Mouse (Mus musculus) neural tube, embryonic 14.5 days (tissue): Measurements from ENCODE around the gene Ank3. TPM values are rescaled to one million over a fixed set of nuclear protein-coding genes. Genes with fewer than 3 reads are reported as not detected.

ENCODE experiments used
- ATAC-seq: fragments of 200-750 bp; cut with Nextera tagmentation; 2 replicates; pipeline ENCODE4 v1.8.0; 2017; ENCODE audit warnings: low read depth, mild to moderate bottlenecking, moderate TSS enrichment, moderate library complexity
- H3K27ac ChIP-seq: fragments of 300-500 bp; sonication (generic); 2 replicates; pipeline ENCODE4 v1.5.1; 2014; ENCODE audit warnings: low read depth, mild to moderate bottlenecking, control low read depth, low read length, moderate library complexity, mixed read lengths
- H3K27me3 ChIP-seq: fragments of 300-500 bp; sonication (generic); 2 replicates; pipeline ENCODE4 v1.6.1; 2014; ENCODE audit warnings: low read length; ENCODE audit not compliant: control insufficient read depth, insufficient read depth
- H3K36me3 ChIP-seq: fragments of 300-500 bp; sonication (generic); 2 replicates; pipeline ENCODE4 v1.6.1; 2014; ENCODE audit warnings: low read length, mixed read lengths; ENCODE audit not compliant: control insufficient read depth, insufficient read depth
- H3K4me1 ChIP-seq: fragments of 300-500 bp; sonication (generic); 2 replicates; pipeline ENCODE4 v1.6.1; 2014; ENCODE audit warnings: low read length; ENCODE audit not compliant: control insufficient read depth, insufficient read depth
- H3K4me2 ChIP-seq: fragments of 300-500 bp; sonication (generic); 2 replicates; pipeline ENCODE4 v1.6.1; 2014; ENCODE audit warnings: mild to moderate bottlenecking, low read depth, low read length, control low read depth
- H3K4me3 ChIP-seq: fragments of 300-500 bp; sonication (generic); 2 replicates; pipeline ENCODE4 v1.5.1; 2014; ENCODE audit warnings: low read depth, low read length, control low read depth, mixed read lengths
- H3K9ac ChIP-seq: fragments of 300-500 bp; sonication (generic); replicated peaks from 2 replicates; pipeline ENCODE4 v1.6.1; 2014; ENCODE audit warnings: low read depth, mild to moderate bottlenecking, control low read depth, low read length, mixed read lengths
- H3K9me3 ChIP-seq: fragments of 300-500 bp; sonication (generic); 2 replicates; pipeline ENCODE4 v1.6.1; 2016; ENCODE audit warnings: low read length; ENCODE audit not compliant: control insufficient read depth
- WGBS: fragments of 180-500 bp; shearing (Covaris S2); extraction: QIAGEN DNeasy Blood & Tissue Kit; methylation state at CpG from one replicate; pipeline ENCODE4 v1.1.7; 2014; 5-methylcytosine and 5-hydroxymethylcytosine counted together
- polyA plus RNA-seq: library from polyadenylated mRNA; unstranded; fragments of >200 nt; fragmentation: Nextera tagmentation; extraction: Ambion mirVana; gene quantifications from 2 replicates; pipeline ENCODE4 v1.2.1, GENCODE M21; 2014

The Ank3 gene
- polyA plus RNA-seq, 1 experiment from 2014 or later = 198 TPM

DNA sequence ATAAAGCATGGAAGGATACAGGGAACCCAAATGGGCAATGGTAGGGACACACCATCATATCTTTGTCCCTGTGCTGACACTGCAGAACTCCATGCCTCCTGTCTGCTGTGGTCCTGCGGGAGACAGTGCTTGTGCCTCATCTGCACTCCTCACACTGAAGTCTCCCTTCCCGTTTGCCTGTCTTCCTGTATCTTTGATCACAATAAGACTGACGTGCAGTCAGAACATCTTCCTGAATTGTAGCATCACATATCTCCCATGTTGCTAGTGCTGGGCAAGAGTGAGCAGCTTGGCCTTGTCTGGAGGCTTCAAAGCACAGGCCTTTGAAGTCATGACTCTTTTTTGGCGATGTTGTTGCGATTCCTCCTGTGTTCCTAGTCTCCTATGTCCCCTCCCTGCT is 346.3 kb downstream of the Ank3 start:
- Histone ChIP-seq H3K4me1 (peaks cover 43% of the 10 kb centered on the region), H3K9ac (0 out of 2 replicates have a peak overlapping the region, but pooled peaks have one; percentile 28)
- WGBS = 61% methylated on average over 5 of the region's 5 CpGs

DNA sequence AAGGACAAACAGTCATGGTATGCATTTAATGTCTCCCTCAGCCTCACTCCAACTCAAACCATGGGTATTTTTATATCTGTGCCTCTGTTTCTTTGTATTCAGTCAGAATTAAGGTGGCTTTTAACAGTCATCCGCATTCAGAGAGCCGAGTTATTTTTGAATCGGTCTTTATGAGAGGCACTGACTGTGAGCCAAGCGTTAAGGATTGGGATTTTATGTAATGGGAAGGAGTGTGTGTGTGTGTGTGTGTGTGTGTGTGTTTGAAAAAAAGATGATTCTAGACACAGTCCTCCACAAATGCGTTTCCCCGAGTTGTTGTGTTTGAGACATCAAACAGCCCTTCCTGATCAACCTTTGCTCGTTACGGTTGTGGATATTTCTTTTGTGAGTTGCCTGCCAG is 347.7 kb downstream of the Ank3 start:
- Histone ChIP-seq H3K4me3 (no peak overlapping the region), H3K27ac (peak overlapping the region; percentile 44; the same call in 1 of the 2 replicates), H3K9ac (no peak overlapping the region), H3K9me3 (no peaks in the 10 kb centered on the region), H3K27me3 (no peaks in the 10 kb centered on the region), H3K4me1 (peaks cover 48% of the 10 kb centered on the region), H3K4me2 (no peak overlapping the region), H3K36me3 (no peaks in the 10 kb centered on the region)
- no peak for ATAC-seq
- 67% methylated on average over 8 of the region's 8 CpGs for whole genome bisulfite sequencing

More for the DNA sequence above, 346.3 kb downstream of the Ank3 start:
- Histone ChIP-seq H3K4me3 (no peak overlapping the region), H3K36me3 (no peaks in the 10 kb centered on the region), H3K27ac (peak overlapping the region; percentile 71), H3K27me3 (no peaks in the 10 kb centered on the region), H3K4me2 (0 out of 2 replicates have a peak overlapping the region, but pooled peaks have one; percentile 6), H3K9me3 (no peaks in the 10 kb centered on the region)
- ATAC-seq = no peak

DNA sequence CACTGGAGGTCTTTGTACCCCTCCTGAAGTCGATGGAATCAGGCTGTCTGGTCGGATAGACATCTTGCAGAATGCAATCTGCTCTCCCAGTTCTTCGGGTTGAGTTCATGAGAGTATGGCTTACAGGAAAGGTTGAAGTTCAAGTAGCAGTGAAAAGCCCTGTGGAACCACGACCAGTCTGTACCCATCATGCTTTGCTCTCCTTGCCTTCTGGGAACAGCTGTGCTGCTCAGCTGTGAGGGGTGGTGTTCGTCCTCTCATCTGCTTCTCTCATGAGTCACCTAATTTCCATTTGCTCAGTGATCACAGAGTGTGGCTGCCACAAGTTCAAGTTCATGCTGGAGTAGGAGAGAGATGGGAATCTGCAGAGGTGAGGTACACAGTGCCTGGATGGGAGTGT is 348.2 kb downstream of the Ank3 start:
- Histone ChIP-seq H3K27ac (peak overlapping the region; percentile 44; the same call in 1 of the 2 replicates), H3K36me3 (no peaks in the 10 kb centered on the region), H3K4me2 (no peak overlapping the region), H3K9me3 (no peaks in the 10 kb centered on the region), H3K27me3 (no peaks in the 10 kb centered on the region), H3K4me1 (peaks cover 52% of the 10 kb centered on the region), H3K4me3 (no peak overlapping the region), H3K9ac (no peak overlapping the region)
- ATAC-seq = no peak
- WGBS = 51% methylated on average over 5 of the region's 5 CpGs

DNA sequence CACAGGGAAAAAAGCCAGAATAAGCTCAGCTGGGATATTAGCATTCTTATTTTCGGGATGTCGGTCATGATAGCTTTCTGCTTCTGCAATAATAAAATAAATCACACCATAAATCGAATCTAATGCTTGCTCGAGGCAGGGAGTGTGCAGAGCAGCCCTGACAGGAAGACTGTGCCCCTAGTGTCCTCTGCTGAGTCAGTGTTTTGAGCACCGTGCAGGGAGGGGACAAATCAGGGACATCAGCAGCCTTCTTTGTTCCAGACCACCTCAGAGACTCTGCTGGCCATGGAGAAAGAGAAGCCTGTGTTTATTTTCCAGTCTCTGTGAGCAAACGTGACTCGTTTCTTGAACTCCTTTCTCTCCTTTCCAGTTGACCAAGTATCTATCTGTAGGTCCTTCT is 352.8 kb downstream of the Ank3 start:
- H3K36me3 ChIP-seq = no peaks in the 10 kb centered on the region
- peak overlapping the region; percentile 84 for H3K27ac ChIP-seq
- no peaks in the 10 kb centered on the region for H3K9me3 ChIP-seq
- H3K4me1 ChIP-seq = peaks cover 33% of the 10 kb centered on the region
- peak; percentile 83 for ATAC-seq
- H3K4me3 ChIP-seq = no peak overlapping the region
- WGBS = 8% methylated on average over 7 of the region's 7 CpGs
- peak overlapping the region; percentile 12; the same call in 1 of the 2 replicates for H3K4me2 ChIP-seq
- peak overlapping the region; percentile 18; the same call in 1 of the 2 replicates for H3K9ac ChIP-seq
- H3K27me3 ChIP-seq = no peaks in the 10 kb centered on the region

DNA sequence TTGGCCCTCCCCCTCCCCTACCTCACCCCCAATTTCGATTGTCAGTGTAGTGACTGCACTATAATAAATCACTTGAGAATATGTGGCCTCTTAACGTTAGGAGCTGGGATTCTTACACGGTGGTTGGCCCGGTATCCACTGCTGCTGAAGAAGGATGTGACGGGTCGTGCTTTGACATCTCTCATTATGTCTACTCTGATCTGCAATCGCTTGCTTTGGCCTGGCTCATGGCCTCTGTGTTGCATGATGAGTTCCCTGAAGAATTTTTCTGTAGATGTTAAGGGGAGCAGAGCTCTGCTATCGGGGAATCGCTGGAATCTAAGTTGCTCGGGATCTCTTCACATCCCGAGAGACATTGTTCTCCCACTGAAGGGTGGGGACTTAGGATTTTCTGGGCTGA is 354.9 kb downstream of the Ank3 start:
- no peak for ATAC-seq
- Histone ChIP-seq H3K9ac (no peak overlapping the region), H3K36me3 (no peaks in the 10 kb centered on the region), H3K4me3 (no peak overlapping the region), H3K4me2 (no peak overlapping the region), H3K9me3 (no peaks in the 10 kb centered on the region), H3K27ac (no peak overlapping the region), H3K27me3 (no peaks in the 10 kb centered on the region), H3K4me1 (peaks cover 23% of the 10 kb centered on the region)
- 57% methylated on average over 11 of the region's 11 CpGs for WGBS

DNA sequence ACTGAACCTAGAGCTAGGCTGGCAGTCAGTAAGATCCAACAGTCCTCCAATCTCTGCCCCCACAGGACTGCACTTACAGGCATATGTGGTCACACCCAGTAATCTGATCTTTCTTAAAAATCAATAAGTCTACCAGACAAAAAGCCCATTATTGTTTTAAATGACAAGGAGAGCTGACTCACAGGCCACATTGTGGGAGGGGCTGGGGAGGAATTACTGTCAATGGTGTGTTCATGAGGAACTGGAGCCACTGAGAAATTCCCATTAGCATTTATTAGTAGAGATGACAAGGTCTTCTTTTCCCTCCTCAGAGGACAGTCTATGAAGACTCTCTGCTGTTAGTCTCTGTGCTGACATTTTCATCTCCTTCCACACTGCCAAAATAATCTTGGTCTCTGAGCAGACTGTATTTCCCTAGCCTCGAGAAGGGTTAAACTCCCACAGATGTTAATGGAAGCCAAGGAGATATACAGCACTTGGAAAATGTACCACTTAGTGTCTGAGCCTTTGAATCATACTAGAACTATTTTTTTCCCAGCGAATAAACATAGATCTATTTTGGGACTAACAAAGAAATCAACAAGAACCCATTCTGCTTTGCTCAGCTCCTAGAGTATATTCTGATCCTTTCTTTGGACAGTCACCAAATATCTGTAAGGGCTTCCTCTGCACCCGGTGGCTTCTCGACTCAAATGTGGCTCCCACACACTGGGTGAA is 358.5 kb downstream of the Ank3 start:
- H3K4me3 ChIP-seq = no peak overlapping the region
- peaks cover 6% of the 10 kb centered on the region for H3K4me1 ChIP-seq
- 80% methylated on average over 4 of the region's 4 CpGs for WGBS
- H3K9ac ChIP-seq = no peak overlapping the region
- H3K36me3 ChIP-seq = no peaks in the 10 kb centered on the region
- no peak overlapping the region for H3K27ac ChIP-seq
- H3K9me3 ChIP-seq = no peaks in the 10 kb centered on the region
- no peaks in the 10 kb centered on the region for H3K27me3 ChIP-seq
- peak; percentile 44; the same call in 1 of the 2 replicates for ATAC-seq
- H3K4me2 ChIP-seq = no peak overlapping the region

DNA sequence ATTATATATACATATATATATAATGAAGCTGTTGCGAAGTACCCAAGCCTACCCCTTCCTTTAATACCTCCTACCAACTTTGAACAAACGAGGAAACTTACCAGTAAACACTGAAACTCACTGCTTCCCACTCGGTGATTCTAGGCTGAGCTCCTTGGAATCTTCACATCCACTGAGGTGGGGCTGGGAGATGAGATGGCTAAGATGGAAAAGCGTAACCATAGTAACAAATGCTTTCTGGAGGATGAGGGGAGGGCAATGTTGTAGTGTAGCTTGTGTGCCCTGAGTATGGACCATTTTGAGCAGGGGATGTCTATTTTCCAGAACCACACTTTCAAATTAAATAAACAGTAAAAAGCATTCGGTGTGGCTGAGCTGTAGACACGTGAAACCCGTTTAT is 364.4 kb downstream of the Ank3 start:
- ATAC-seq = no peak
- Histone ChIP-seq H3K27me3 (no peaks in the 10 kb centered on the region), H3K4me3 (no peak overlapping the region), H3K4me2 (no peak overlapping the region), H3K4me1 (0 out of 2 replicates have a peak, but pooled peaks cover 14% of the 10 kb centered on the region), H3K9me3 (no peaks in the 10 kb centered on the region), H3K9ac (no peak overlapping the region), H3K27ac (peak overlapping the region; percentile 52; the same call in 1 of the 2 replicates), H3K36me3 (no peaks in the 10 kb centered on the region)
- 65% methylated on average over 7 of the region's 7 CpGs for WGBS

DNA sequence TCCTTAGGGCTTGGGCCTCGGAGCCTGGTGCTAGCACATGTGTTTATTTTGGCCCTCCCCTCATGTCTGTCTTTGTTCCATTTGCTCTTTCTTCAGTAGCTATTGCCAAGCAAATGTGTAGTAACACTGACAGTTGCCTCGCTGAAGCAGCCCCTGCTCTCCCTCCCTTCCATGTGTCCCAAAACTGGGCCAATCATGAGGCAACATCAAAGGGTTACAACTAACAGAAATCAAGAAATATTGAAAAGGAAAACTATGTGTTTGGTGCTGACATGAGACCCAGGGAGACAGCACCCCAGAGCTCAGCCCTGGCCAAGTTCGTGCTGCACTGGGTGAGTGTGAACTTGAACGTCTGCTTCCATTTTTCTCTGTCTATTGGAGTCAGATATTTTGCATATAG is 365.8 kb downstream of the Ank3 start:
- 36% methylated on average over 4 of the region's 4 CpGs for WGBS
- no peaks in the 10 kb centered on the region for H3K27me3 ChIP-seq
- ATAC-seq = no peak
- H3K4me2 ChIP-seq = no peak overlapping the region
- H3K4me1 ChIP-seq = 0 out of 2 replicates have a peak, but pooled peaks cover 14% of the 10 kb centered on the region
- no peaks in the 10 kb centered on the region for H3K9me3 ChIP-seq
- H3K36me3 ChIP-seq = no peaks in the 10 kb centered on the region
- H3K4me3 ChIP-seq = no peak overlapping the region
- H3K27ac ChIP-seq = peak overlapping the region; percentile 52
- H3K9ac ChIP-seq = no peak overlapping the region

DNA sequence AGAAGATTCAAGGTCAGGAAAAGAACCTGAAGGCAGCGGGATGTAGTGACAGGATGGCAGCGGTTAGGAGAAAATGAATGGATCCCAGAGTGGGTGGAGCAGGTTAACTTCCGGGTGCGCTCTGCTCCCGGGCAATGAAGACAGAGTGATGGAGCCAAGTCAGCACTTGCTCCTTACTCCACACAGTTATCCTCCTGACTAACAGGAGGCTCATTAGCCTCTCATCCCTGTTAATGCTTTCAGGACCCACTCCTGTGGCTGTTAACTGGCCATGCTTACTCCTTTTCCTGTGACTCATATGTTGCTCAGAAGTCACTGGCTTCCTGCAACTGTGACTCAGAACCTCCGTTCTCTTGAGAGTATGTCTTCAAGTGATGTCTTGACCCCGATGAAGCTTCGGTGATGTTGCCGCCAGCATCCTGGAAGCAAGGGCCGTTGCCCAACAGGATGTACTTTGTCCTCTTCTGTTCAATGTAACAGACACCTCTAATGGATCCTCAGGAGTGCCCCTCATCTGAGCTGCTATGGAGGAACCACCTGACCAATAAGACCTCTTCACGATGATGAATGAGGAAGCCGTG is 378.6 kb downstream of the Ank3 start:
- 83% methylated on average over 12 of the region's 12 CpGs for WGBS
- H3K9ac ChIP-seq = no peak overlapping the region
- H3K27me3 ChIP-seq = no peaks in the 10 kb centered on the region
- H3K4me1 ChIP-seq = no peaks in the 10 kb centered on the region
- H3K4me2 ChIP-seq = no peak overlapping the region
- no peak overlapping the region for H3K27ac ChIP-seq
- no peak overlapping the region for H3K4me3 ChIP-seq
- H3K36me3 ChIP-seq = no peaks in the 10 kb centered on the region
- H3K9me3 ChIP-seq = no peaks in the 10 kb centered on the region
- ATAC-seq = no peak
